Mouse (Mus musculus) ES-Bruce4 (cell line): ENCODE data around the gene Ss18l2. TPM values are rescaled to one million over a fixed set of nuclear protein-coding genes. Genes with fewer than 3 reads are reported as not detected.

Experiments used
- H3K27ac ChIP-seq: 2 replicates; pipeline ENCODE4 v1.5.1; 2012; ENCODE audit warnings: low read length, inconsistent platforms; ENCODE audit not compliant: insufficient read depth
- H3K27me3 ChIP-seq: 2 replicates; pipeline ENCODE4 v1.6.1; 2012; ENCODE audit warnings: mild to moderate bottlenecking, low read length, inconsistent platforms; ENCODE audit not compliant: control insufficient read depth, poor library complexity, insufficient read depth, severe bottlenecking
- H3K36me3 ChIP-seq: 2 replicates; pipeline ENCODE4 v1.6.1; 2012; ENCODE audit warnings: inconsistent platforms, mild to moderate bottlenecking, low read length, moderate library complexity; ENCODE audit not compliant: control insufficient read depth, poor library complexity, insufficient read depth, severe bottlenecking
- H3K4me1 ChIP-seq: one replicate; pipeline ENCODE4 v1.8.1; 2011; ENCODE audit warnings: low read length; ENCODE audit not compliant: control insufficient read depth, insufficient read depth
- H3K4me3 ChIP-seq: 2 replicates; pipeline ENCODE4 v1.5.1; 2011; ENCODE audit warnings: low read depth, mild to moderate bottlenecking, low read length
- H3K9ac ChIP-seq: 2 replicates; pipeline ENCODE4 v1.6.1; 2012; ENCODE audit warnings: low read depth, mild to moderate bottlenecking, inconsistent platforms; ENCODE audit not compliant: poor library complexity, severe bottlenecking
- H3K9me3 ChIP-seq: replicated peaks from 2 replicates; pipeline ENCODE4 v1.6.1; 2012; ENCODE audit warnings: mild to moderate bottlenecking, low read length, inconsistent platforms; ENCODE audit not compliant: control insufficient read depth, poor library complexity, insufficient read depth, severe bottlenecking
- CTCF ChIP-seq: IDR thresholded peaks from one replicate; pipeline ENCODE4 v1.8.1; 2011; ENCODE audit warnings: low read depth, low read length
- EP300 ChIP-seq: IDR thresholded peaks from 2 replicates; pipeline ENCODE4 v1.6.1; 2011; ENCODE audit warnings: low read depth, low read length; ENCODE audit not compliant: insufficient read depth
- POLR2A ChIP-seq: IDR thresholded peaks from one replicate; pipeline ENCODE4 v1.8.1; 2011; ENCODE audit warnings: low read length; ENCODE audit not compliant: insufficient read depth
- polyA plus RNA-seq: library from polyadenylated mRNA; stranded (reverse); fragments of >200 nt; gene quantifications from 2 replicates; pipeline ENCODE4 v1.2.4, GENCODE M21; 2011; ENCODE audit warnings: low read depth; ENCODE audit not compliant: missing spikeins, insufficient read depth, insufficient read length

Gene Ss18l2
- polyA plus RNA-seq, 1 experiment = 51.9 TPM

DNA sequence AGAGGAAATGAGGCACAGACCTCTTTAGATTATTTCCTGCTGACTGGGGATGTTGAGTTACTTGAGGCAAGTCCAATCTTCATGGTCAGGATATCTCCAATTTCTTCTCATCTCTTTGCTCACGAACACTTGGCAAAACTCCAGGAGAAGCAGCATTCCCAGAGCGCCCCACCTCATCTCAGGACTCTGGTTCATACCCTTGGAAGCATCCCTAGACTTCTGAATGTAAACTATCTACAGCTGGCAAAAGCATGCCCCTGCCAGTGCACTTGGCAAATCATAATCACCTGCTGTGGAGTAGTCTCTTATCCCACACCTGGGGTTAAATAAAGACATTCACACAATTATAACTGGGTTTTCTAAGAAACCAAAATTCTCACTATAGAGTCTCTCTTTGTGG lies 6.9 kb downstream of the Ss18l2 start:
- Histone ChIP-seq H3K36me3 (peaks cover 5% of the 10 kb centered on the region; the same call in 1 of the 2 replicates), H3K9ac (no peak overlapping the region), H3K9me3 (no peaks in the 10 kb centered on the region), H3K4me1 (no peaks in the 10 kb centered on the region), H3K4me3 (no peak overlapping the region), H3K27ac (no peak overlapping the region), H3K27me3 (no peaks in the 10 kb centered on the region)
- TF ChIP-seq POLR2A = no peak
- no peak for TF ChIP-seq EP300
- TF ChIP-seq CTCF = no peak

DNA sequence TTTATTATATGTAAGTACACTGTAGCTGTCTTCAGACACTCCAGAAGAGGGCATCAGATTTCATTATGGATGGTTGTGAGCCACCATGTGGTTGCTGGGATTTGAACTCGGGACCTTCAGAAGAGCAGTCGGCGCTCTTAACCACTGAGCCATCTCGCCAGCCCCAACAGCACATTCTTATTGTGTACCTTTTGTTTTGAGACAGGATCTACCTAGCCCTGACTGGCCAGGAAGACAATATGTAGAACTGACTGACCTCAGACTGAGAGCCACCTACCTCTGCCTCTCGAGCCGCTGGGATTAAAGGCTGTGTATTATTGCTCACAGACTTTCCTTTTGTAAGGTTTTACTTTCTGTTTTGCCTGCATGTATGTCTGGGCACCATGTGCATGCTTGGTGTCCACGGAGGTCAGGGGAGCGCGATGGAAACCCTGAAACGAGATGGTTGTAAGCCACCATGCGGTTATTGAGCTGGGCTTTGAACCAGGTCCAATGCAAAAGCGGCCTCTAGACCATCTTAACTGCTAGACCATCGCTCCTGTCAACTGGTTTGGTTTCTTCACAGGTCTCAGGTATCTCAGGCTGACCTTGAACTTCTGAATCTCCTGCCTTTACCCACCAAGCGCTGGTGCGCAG lies 8.1 kb downstream of the Ss18l2 start:
- H3K27ac ChIP-seq = no peak overlapping the region
- no peaks in the 10 kb centered on the region for H3K36me3 ChIP-seq
- no peak for TF ChIP-seq POLR2A
- TF ChIP-seq EP300 = no peak
- no peak for TF ChIP-seq CTCF
- H3K4me3 ChIP-seq = peak overlapping the region; percentile 55
- H3K9ac ChIP-seq = peak overlapping the region; percentile 55
- no peaks in the 10 kb centered on the region for H3K9me3 ChIP-seq
- H3K4me1 ChIP-seq = no peaks in the 10 kb centered on the region
- H3K27me3 ChIP-seq = no peaks in the 10 kb centered on the region

DNA sequence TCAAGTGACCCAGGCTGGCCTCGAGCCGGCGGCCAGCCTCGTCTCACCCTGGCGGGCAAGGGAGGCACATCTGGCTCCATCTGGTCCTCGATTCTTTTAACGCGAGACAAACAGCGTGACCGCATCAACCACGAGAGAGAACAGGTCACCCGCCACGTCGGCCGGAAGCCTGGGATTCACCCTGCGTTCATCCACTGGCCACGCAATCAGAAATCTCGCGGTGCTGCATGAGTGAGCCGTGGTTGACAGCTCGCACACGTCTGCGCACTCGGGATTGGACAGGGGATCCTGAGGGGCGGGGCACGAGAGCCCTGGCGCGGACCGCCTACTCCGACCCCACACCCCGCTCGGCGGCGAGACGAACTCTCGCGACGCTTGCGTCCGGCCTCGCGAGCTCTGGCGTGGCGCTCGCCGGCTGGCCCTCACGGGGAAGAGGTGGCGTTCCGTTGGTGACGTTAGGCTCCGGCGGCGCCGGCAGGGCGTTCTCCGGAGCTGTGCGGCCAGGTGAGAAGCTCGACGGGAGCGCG lies 8.7 kb downstream of the Ss18l2 start, which contains the start of gene Nktr:
TSS of gene Nktr (plus strand) at position 378 of the 527 bp plus-strand sequence.
- Histone ChIP-seq H3K4me3 (peak within 1 kb of the TSS; percentile 79), H3K36me3 (no peaks in the 10 kb centered on the region), H3K27me3 (no peaks in the 10 kb centered on the region), H3K27ac (no peak within 1 kb of the TSS), H3K9ac (peak within 1 kb of the TSS; percentile 87), H3K9me3 (no peaks in the 10 kb centered on the region), H3K4me1 (no peaks in the 10 kb centered on the region)
- TF ChIP-seq POLR2A (peak; percentile 20), CTCF (no peak)

DNA sequence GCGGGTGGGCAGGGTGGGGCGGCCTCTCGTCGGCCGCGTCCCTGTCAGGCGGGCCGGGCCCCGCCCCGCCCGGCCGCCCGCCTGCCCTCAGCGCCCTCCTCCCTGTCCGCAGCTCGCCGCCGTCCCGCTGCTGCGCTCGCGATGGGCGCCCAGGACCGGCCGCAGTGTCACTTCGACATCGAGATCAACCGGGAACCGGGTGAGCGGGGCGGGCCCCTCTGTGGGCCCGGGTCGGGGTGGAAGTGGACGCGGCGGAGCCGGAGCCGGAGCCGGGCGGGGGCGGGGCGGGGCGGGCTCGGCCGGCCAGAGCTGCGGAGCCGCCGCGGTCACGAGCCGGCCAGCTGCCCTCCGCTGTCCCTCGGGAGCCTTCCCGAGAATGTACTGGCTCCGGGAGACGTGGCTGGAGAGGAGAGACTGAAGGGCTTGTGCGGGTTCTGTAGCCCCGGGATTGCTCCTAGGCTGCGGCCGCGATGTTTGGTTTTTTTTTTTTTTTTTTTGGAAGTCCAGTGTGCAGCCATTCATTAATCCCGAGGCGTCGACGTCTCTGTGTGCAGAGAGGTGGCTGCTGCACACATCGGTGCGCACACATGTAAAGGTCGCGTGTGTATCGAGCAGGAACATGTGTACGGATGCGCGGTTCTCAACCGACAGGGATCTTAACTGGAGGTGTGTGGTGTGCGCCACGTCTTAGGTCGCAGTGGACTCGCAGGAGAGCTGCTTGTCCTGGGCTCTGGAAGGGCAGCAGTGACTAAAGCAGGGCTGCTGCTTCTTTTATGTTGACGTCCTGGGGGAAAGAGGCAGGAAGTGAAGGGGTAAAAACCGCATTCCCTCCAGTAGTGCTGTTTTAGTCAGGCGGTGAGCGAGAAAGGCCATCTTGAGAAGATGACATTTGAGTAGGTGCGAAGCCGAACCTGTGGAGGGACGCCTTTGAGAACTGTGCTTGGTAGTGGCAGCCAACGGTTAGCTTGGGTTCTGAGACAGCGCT lies 9.5 kb downstream of the Ss18l2 start:
- no peak overlapping the region for H3K27ac ChIP-seq
- TF ChIP-seq EP300 = 0 out of 2 replicates have a peak, but pooled peaks have one; percentile 1
- TF ChIP-seq POLR2A = no peak
- H3K27me3 ChIP-seq = no peaks in the 10 kb centered on the region

DNA sequence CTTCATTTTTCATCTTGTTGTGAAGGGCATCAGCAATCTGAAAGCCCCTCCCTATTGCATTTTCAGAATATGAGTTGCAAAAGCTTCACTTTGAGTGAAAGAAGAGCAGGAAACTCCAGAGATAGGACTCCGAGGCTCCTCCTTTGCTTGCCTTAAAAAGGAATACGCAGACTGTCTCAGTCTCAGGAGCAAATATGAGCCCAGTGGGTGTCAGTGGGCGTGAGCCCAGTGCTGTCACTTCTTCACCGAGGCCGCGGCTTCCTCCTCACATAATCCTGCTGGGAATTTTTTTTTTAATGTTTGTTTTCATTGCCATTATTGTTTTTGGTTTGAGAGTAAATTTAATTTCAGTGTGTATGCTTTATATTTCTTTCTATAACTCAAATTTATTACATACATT lies 30.4 kb downstream of the Ss18l2 start:
- Histone ChIP-seq H3K4me1 (no peaks in the 10 kb centered on the region), H3K9ac (no peak overlapping the region), H3K27ac (no peak overlapping the region), H3K9me3 (no peaks in the 10 kb centered on the region), H3K4me3 (no peak overlapping the region), H3K36me3 (peaks cover 27% of the 10 kb centered on the region), H3K27me3 (no peaks in the 10 kb centered on the region)
- TF ChIP-seq POLR2A (no peak), EP300 (no peak), CTCF (no peak)

More for the DNA sequence above, 9.5 kb downstream of the Ss18l2 start:
- Histone ChIP-seq H3K36me3 (no peaks in the 10 kb centered on the region), H3K9ac (peak overlapping the region; percentile 87), H3K4me1 (no peaks in the 10 kb centered on the region), H3K9me3 (no peaks in the 10 kb centered on the region), H3K4me3 (peak overlapping the region; percentile 79)

DNA sequence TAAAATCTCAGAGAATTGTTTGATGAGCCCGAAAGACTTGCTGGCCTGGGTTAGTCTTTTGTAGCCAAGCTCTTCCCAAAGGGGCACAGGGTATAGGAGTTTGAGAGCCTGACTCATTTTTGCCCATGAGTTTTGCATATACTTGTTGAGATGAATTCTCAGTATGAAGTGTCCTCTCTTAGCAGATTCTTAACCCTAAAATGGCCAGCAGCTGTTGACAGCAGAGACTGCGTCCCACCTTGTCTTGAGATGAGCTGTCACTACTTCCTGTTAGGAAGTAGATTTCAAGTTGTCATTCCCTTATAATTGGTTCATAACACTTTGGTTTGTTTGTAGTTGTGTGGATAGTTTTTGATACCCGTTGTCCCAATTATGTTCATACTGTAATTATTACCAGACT lies 31.0 kb downstream of the Ss18l2 start:
- Histone ChIP-seq H3K36me3 (peaks cover 30% of the 10 kb centered on the region), H3K27me3 (no peaks in the 10 kb centered on the region), H3K27ac (no peak overlapping the region), H3K4me1 (no peaks in the 10 kb centered on the region), H3K4me3 (no peak overlapping the region), H3K9ac (no peak overlapping the region), H3K9me3 (no peaks in the 10 kb centered on the region)
- TF ChIP-seq CTCF (no peak), EP300 (no peak), POLR2A (no peak)
